ENCODE assay signal across 10 mouse cellular contexts in genomic region chr1:91823530-91823929, GRCm38 (mm10). TPM values are rescaled to one million over a fixed set of nuclear protein-coding genes. Genes with fewer than 3 reads are reported as not detected.
A peak's percentile ranks its signal among the peaks of the same experiment; 100 is the strongest.
DNase-seq lines count a peak whose midpoint lies in the region; ATAC-seq lines count a peak whose summit lies in the region.
"Had no signal": no experiment of that assay in that cellular context is flagged by ENCODE, and none has a peak within 500 bp of the region (broad histone marks: within the 10 kb centered on the region; RNA-seq: fewer than 3 reads in every experiment).

No protein-coding gene starts in this region.

- intact Hi-C loops in heart, postnatal 25 days (cut with DNase I) = no loop called here
- intact Hi-C loops in left cerebral cortex, postnatal 36 days (cut with DNase I) = no loop called here

- no peak for ATAC-seq in heart, embryonic 11.5 days (replicated peaks; ENCODE audit: insufficient number of reproducible peaks, low FRiP score, low TSS enrichment)
- ATAC-seq in forebrain, embryonic 14.5 days = no peak

- no peak overlapping the region for H3K9ac ChIP-seq in heart, embryonic 11.5 days (ENCODE audit: low read depth, low read length)
- H3K9ac ChIP-seq in forebrain, embryonic 14.5 days (ENCODE audit: low read length) = no peak overlapping the region
- H3K9ac ChIP-seq: liver, embryonic 14.5 days had no signal

- H3K4me2 ChIP-seq in heart, embryonic 11.5 days = no peak overlapping the region
- no peak overlapping the region for H3K4me2 ChIP-seq in forebrain, embryonic 14.5 days (ENCODE audit: low read length)

- WGBS in heart, embryonic 11.5 days (ENCODE audit: insufficient replicate concordance) = 15% methylated on average over 3 of the region's 3 CpGs
- 81% methylated on average over 3 of the region's 3 CpGs for WGBS in forebrain, embryonic 14.5 days

- no peak overlapping the region for H3K27ac ChIP-seq in heart, embryonic 11.5 days (ENCODE audit: low read depth, low read length)
- no peak overlapping the region for H3K27ac ChIP-seq in forebrain, embryonic 14.5 days (ENCODE audit: low read depth, low read length)
- H3K27ac ChIP-seq: liver, embryonic 14.5 days had no signal

- no peaks in the 10 kb centered on the region for H3K27me3 ChIP-seq in heart, embryonic 11.5 days (ENCODE audit: control insufficient read depth, insufficient read depth, low read length)
- H3K27me3 ChIP-seq in forebrain, embryonic 14.5 days (replicated peaks; ENCODE audit: control insufficient read depth, insufficient read depth, low read length) = no peaks in the 10 kb centered on the region

- H3K9me3 ChIP-seq in heart, embryonic 11.5 days (replicated peaks; ENCODE audit: control insufficient read depth, low read length) = no peaks in the 10 kb centered on the region
- no peaks in the 10 kb centered on the region for H3K9me3 ChIP-seq in forebrain, embryonic 14.5 days (replicated peaks; ENCODE audit: control insufficient read depth, low read length)

- no peak overlapping the region for H3K4me3 ChIP-seq in heart, embryonic 11.5 days (ENCODE audit: low read depth, low read length)
- H3K4me3 ChIP-seq in forebrain, embryonic 14.5 days (ENCODE audit: low read depth, low read length) = no peak overlapping the region

- H3K36me3 ChIP-seq in heart, embryonic 11.5 days (ENCODE audit: control insufficient read depth, insufficient read depth, low read length) = no peaks in the 10 kb centered on the region
- H3K36me3 ChIP-seq in forebrain, embryonic 14.5 days (ENCODE audit: control insufficient read depth, insufficient read depth, low read length) = no peaks in the 10 kb centered on the region

- DNase-seq in heart, adult 11 months = peak; percentile 98
- peak; percentile 63 for DNase-seq in fibroblast of lung, adult 2 months (ENCODE audit: low read depth)
- DNase-seq in heart, postnatal 25 days (ENCODE audit: low spot score) = peak; percentile 70
- DNase-seq in lung, postnatal 4 days = peak; percentile 25 to 59
- no peak for DNase-seq in forebrain, embryonic 14.5 days (ENCODE audit: low spot score)
- DNase-seq in kidney, postnatal 10 days = no peak
- no peak for DNase-seq in left cerebral cortex, postnatal 36 days (ENCODE audit: low spot score in 2 of 2)

- peaks cover 26% of the 10 kb centered on the region for H3K4me1 ChIP-seq in heart, embryonic 11.5 days (ENCODE audit: control insufficient read depth, insufficient read depth, low read length)
- no peaks in the 10 kb centered on the region for H3K4me1 ChIP-seq in forebrain, embryonic 14.5 days (ENCODE audit: control insufficient read depth, insufficient read depth, low read length)

RNA-seq across cellular contexts. Expression of gene Twist2, which starts 22.3 kb away (rescaled TPM):
- 5.2 and 6.5 TPM in 2 replicates for polyA plus RNA-seq in heart, embryonic 11.5 days (2014; fragmentation: Nextera tagmentation; extraction: Ambion mirVana)
- total RNA-seq in heart, postnatal 25 days (2021) = 1 to 10 TPM; 1.2 to 1.9 TPM
- 0.81 and 1.1 TPM in 2 replicates for polyA plus RNA-seq in forebrain, embryonic 14.5 days (2014; fragmentation: Nextera tagmentation; extraction: Ambion mirVana)
- 1 to 10 TPM; 1.3 to 2.4 TPM for total RNA-seq in left cerebral cortex, postnatal 36 days (2021)
- total RNA-seq: neutrophil, adult 5-6 weeks had no signal

Comparison
In these comparisons a context has a peak if more than half of its experiments do, and no peak if none do; other contexts are left out.
1. DNase-seq: peak in heart, adult 11 months (single experiment), fibroblast of lung, adult 2 months (single experiment), heart, postnatal 25 days (single experiment) and lung, postnatal 4 days (2 of 2); none in forebrain, embryonic 14.5 days (single experiment), kidney, postnatal 10 days (single experiment) and left cerebral cortex, postnatal 36 days (0 of 2).